8 mouse cellular contexts compared by ENCODE assay signal in the genomic region with DNA sequence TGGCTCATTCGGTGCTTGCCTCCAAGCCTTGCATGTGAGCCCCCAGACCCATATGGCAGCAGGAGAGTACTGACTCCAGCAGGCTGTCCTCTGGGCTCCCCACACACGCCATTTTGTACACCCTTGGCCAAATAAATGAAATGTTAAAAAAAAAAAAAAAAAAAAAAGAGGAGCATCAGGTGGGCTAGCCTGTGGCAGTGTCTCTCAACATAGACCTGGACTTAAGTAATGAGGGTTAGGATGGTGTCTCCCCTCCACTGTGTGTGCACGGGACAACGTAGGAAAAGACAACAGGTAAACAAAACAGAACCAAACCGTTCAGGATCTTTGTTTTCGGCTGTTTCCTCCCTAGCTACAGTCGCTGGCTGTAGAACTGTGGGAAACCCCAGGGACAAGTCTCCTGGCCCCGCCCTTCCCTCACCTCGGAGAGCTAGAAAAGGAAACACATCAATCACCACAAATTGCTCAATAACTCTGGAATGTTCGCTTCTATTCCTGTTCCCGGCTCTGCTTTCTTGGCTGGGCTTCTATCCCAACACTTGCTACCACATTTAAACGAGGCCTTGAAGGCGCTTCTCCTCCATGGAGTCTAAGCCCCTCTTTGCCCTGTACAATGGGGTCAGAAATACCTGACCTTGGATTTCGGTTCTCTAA. TPM values are rescaled to one million over a fixed set of nuclear protein-coding genes. Genes with fewer than 3 reads are reported as not detected.
DNase-seq lines count a peak whose midpoint lies in the region; ATAC-seq and TF ChIP-seq lines count a peak whose summit lies in the region.

No protein-coding gene starts in this region.

- no peaks in the 10 kb centered on the region for H3K9me3 ChIP-seq in forebrain, embryonic 12.5 days
- no peaks in the 10 kb centered on the region for H3K9me3 ChIP-seq in hindbrain, embryonic 10.5 days
- no peaks in the 10 kb centered on the region for H3K9me3 ChIP-seq in limb, embryonic 14.5 days (ENCODE audit: control insufficient read depth, low read length)
- no peaks in the 10 kb centered on the region for H3K9me3 ChIP-seq in midbrain, embryonic 15.5 days

- no peaks in the 10 kb centered on the region for H3K36me3 ChIP-seq in forebrain, embryonic 12.5 days (replicated peaks)
- H3K36me3 ChIP-seq in hindbrain, embryonic 10.5 days = no peaks in the 10 kb centered on the region
- H3K36me3 ChIP-seq in limb, embryonic 14.5 days (ENCODE audit: control insufficient read depth, insufficient read depth, low read length) = 0 out of 2 replicates have a peak, but pooled peaks cover 5% of the 10 kb centered on the region
- no peaks in the 10 kb centered on the region for H3K36me3 ChIP-seq in midbrain, embryonic 15.5 days (replicated peaks)

- TF ChIP-seq POLR2A in limb, embryonic 14.5 days (IDR thresholded peaks at IDR 0.05; ENCODE audit: borderline replicate concordance, extremely low read depth, insufficient read depth, insufficient read length) = no peak

- peak overlapping the region; percentile 59 for H3K27ac ChIP-seq in forebrain, embryonic 12.5 days
- peak overlapping the region; percentile 84 for H3K27ac ChIP-seq in hindbrain, embryonic 10.5 days
- peak overlapping the region; percentile 79 for H3K27ac ChIP-seq in limb, embryonic 14.5 days (replicated peaks; ENCODE audit: low read depth, low read length)
- peak overlapping the region; percentile 43; the same call in 1 of the 2 replicates for H3K27ac ChIP-seq in midbrain, embryonic 15.5 days

- no peak overlapping the region; the same call in 1 of the 2 replicates for H3K4me3 ChIP-seq in forebrain, embryonic 12.5 days (replicated peaks)
- peak overlapping the region; percentile 22 for H3K4me3 ChIP-seq in hindbrain, embryonic 10.5 days
- H3K4me3 ChIP-seq in limb, embryonic 14.5 days (replicated peaks; ENCODE audit: low read length) = peak overlapping the region; percentile 14; the same call in 1 of the 2 replicates
- peak overlapping the region; percentile 4; the same call in 1 of the 2 replicates for H3K4me3 ChIP-seq in midbrain, embryonic 15.5 days

- peak overlapping the region; percentile 34 for H3K4me2 ChIP-seq in forebrain, embryonic 12.5 days
- peak overlapping the region; percentile 39; the same call in 1 of the 2 replicates for H3K4me2 ChIP-seq in limb, embryonic 14.5 days (replicated peaks; ENCODE audit: low read depth, low read length, severe bottlenecking)
- peak overlapping the region; percentile 29 for H3K4me2 ChIP-seq in midbrain, embryonic 15.5 days

- DNase-seq in 3T3-L1 (ENCODE audit: low read depth, low spot score) (peak; percentile 96), R1 (ENCODE audit: low read depth, low spot score) (peak; percentile 91)
- DNase-seq in hindbrain, embryonic 10.5 days (ENCODE audit: low spot score) = no peak
- peak; percentile 85 for DNase-seq in limb, embryonic 14.5 days (ENCODE audit: low spot score)
- no peak for DNase-seq in cerebellum, postnatal 25 days
- no peak for DNase-seq in thymus, postnatal 36 days

- peaks cover 4% of the 10 kb centered on the region for H3K27me3 ChIP-seq in forebrain, embryonic 12.5 days
- peaks cover 5% of the 10 kb centered on the region; the same call in 1 of the 2 replicates for H3K27me3 ChIP-seq in hindbrain, embryonic 10.5 days (ENCODE audit: insufficient read depth, poor library complexity, severe bottlenecking)
- no peaks in the 10 kb centered on the region for H3K27me3 ChIP-seq in limb, embryonic 14.5 days (ENCODE audit: control insufficient read depth, insufficient read depth, low read length)
- H3K27me3 ChIP-seq in midbrain, embryonic 15.5 days (replicated peaks) = no peaks in the 10 kb centered on the region

- ATAC-seq in forebrain, embryonic 12.5 days (ENCODE audit: low FRiP score) = 0 out of 2 replicates have a peak, but pooled peaks have one; percentile 1
- peak; percentile 32; the same call in 1 of the 2 replicates for ATAC-seq in limb, embryonic 14.5 days (ENCODE audit: low FRiP score, low read depth)
- ATAC-seq in midbrain, embryonic 15.5 days (replicated peaks) = no peak

- peaks cover 26% of the 10 kb centered on the region for H3K4me1 ChIP-seq in forebrain, embryonic 12.5 days
- peaks cover 63% of the 10 kb centered on the region for H3K4me1 ChIP-seq in hindbrain, embryonic 10.5 days (replicated peaks)
- H3K4me1 ChIP-seq in limb, embryonic 14.5 days (ENCODE audit: control insufficient read depth, insufficient read depth, low read length) = peaks cover 12% of the 10 kb centered on the region
- H3K4me1 ChIP-seq in midbrain, embryonic 15.5 days = peaks cover 21% of the 10 kb centered on the region

- WGBS in forebrain, embryonic 12.5 days = 71% methylated on average over 14 of the region's 14 CpGs
- 66% methylated on average over 14 of the region's 14 CpGs for WGBS in hindbrain, embryonic 10.5 days
- 42% methylated on average over 14 of the region's 14 CpGs for WGBS in limb, embryonic 14.5 days
- 72% methylated on average over 14 of the region's 14 CpGs for WGBS in midbrain, embryonic 15.5 days

- no peak overlapping the region for H3K9ac ChIP-seq in forebrain, embryonic 12.5 days
- H3K9ac ChIP-seq in limb, embryonic 14.5 days (ENCODE audit: low read depth, low read length, severe bottlenecking) = 0 out of 2 replicates have a peak overlapping the region, but pooled peaks have one; percentile 13
- H3K9ac ChIP-seq in midbrain, embryonic 15.5 days = no peak overlapping the region

RNA-seq across cellular contexts. Expression of a gene that starts 0.7 kb away (rescaled TPM):
- polyA plus RNA-seq in forebrain, embryonic 12.5 days (2016; fragmentation: Nextera tagmentation; extraction: Ambion mirVana) = 1.3 and 1.7 TPM in 2 replicates
- 0.55 and 0.93 TPM in 2 replicates for polyA plus RNA-seq in hindbrain, embryonic 10.5 days (2016; fragmentation: Nextera tagmentation; extraction: Ambion mirVana)
- 0.19 TPM in 1 of 2 replicates, not detected in the other for polyA plus RNA-seq in limb, embryonic 14.5 days (2012; rRNA removed)
- 0.37 and 1.3 TPM in 2 replicates for polyA plus RNA-seq in limb, embryonic 14.5 days (2014; fragmentation: Nextera tagmentation; extraction: Ambion mirVana)
- polyA plus RNA-seq in midbrain, embryonic 15.5 days (2015; fragmentation: Nextera tagmentation; extraction: Ambion mirVana) = 1.1 and 2.1 TPM in 2 replicates

RNA-seq across cellular contexts. Expression of a gene that starts 17.8 kb away (rescaled TPM):
- 40.1 and 40.7 TPM in 2 replicates for polyA plus RNA-seq in forebrain, embryonic 12.5 days (2016; fragmentation: Nextera tagmentation; extraction: Ambion mirVana)
- polyA plus RNA-seq in hindbrain, embryonic 10.5 days (2016; fragmentation: Nextera tagmentation; extraction: Ambion mirVana) = 25.3 and 29.4 TPM in 2 replicates
- polyA plus RNA-seq in limb, embryonic 14.5 days (2012; rRNA removed) = 36.5 and 51.7 TPM in 2 replicates
- polyA plus RNA-seq in limb, embryonic 14.5 days (2014; fragmentation: Nextera tagmentation; extraction: Ambion mirVana) = 11.9 and 15.3 TPM in 2 replicates
- 35.7 and 36.9 TPM in 2 replicates for polyA plus RNA-seq in midbrain, embryonic 15.5 days (2015; fragmentation: Nextera tagmentation; extraction: Ambion mirVana)

RNA-seq across cellular contexts. Expression of a gene that starts 18.4 kb away (rescaled TPM):
- 40.4 and 40.8 TPM in 2 replicates for polyA plus RNA-seq in forebrain, embryonic 12.5 days (2016; fragmentation: Nextera tagmentation; extraction: Ambion mirVana)
- 36.3 and 38.1 TPM in 2 replicates for polyA plus RNA-seq in hindbrain, embryonic 10.5 days (2016; fragmentation: Nextera tagmentation; extraction: Ambion mirVana)
- 211 and 272 TPM in 2 replicates for polyA plus RNA-seq in limb, embryonic 14.5 days (2012; rRNA removed)
- polyA plus RNA-seq in limb, embryonic 14.5 days (2014; fragmentation: Nextera tagmentation; extraction: Ambion mirVana) = 167 and 172 TPM in 2 replicates
- polyA plus RNA-seq in midbrain, embryonic 15.5 days (2015; fragmentation: Nextera tagmentation; extraction: Ambion mirVana) = 52.0 TPM in 2 replicates

RNA-seq across cellular contexts. Expression of a gene that starts 20.3 kb away (rescaled TPM):
- 4.0 and 4.4 TPM in 2 replicates for polyA plus RNA-seq in forebrain, embryonic 12.5 days (2016; fragmentation: Nextera tagmentation; extraction: Ambion mirVana)
- 0.92 and 1.5 TPM in 2 replicates for polyA plus RNA-seq in hindbrain, embryonic 10.5 days (2016; fragmentation: Nextera tagmentation; extraction: Ambion mirVana)
- polyA plus RNA-seq in limb, embryonic 14.5 days (2012; rRNA removed) = 1.8 and 2.7 TPM in 2 replicates
- 2.7 TPM in 2 replicates for polyA plus RNA-seq in limb, embryonic 14.5 days (2014; fragmentation: Nextera tagmentation; extraction: Ambion mirVana)
- 15.0 and 16.7 TPM in 2 replicates for polyA plus RNA-seq in midbrain, embryonic 15.5 days (2015; fragmentation: Nextera tagmentation; extraction: Ambion mirVana)

RNA-seq across cellular contexts. Expression of a gene that starts 24.8 kb away (rescaled TPM):
- 5.8 and 6.2 TPM in 2 replicates for polyA plus RNA-seq in forebrain, embryonic 12.5 days (2016; fragmentation: Nextera tagmentation; extraction: Ambion mirVana)
- 5.4 and 5.5 TPM in 2 replicates for polyA plus RNA-seq in hindbrain, embryonic 10.5 days (2016; fragmentation: Nextera tagmentation; extraction: Ambion mirVana)
- 84.2 and 99.6 TPM in 2 replicates for polyA plus RNA-seq in limb, embryonic 14.5 days (2012; rRNA removed)
- 8.9 and 10.4 TPM in 2 replicates for polyA plus RNA-seq in limb, embryonic 14.5 days (2014; fragmentation: Nextera tagmentation; extraction: Ambion mirVana)
- 3.9 and 4.5 TPM in 2 replicates for polyA plus RNA-seq in midbrain, embryonic 15.5 days (2015; fragmentation: Nextera tagmentation; extraction: Ambion mirVana)

Comparison
In these comparisons a context has a peak if more than half of its experiments do, and no peak if none do; other contexts are left out.
1. DNase-seq: peak in 3T3-L1 (single experiment), R1 (single experiment) and limb, embryonic 14.5 days (single experiment); none in hindbrain, embryonic 10.5 days (single experiment), cerebellum, postnatal 25 days (0 of 2) and thymus, postnatal 36 days (0 of 2).
2. Peak in every context shown above with its lines, with median percentiles within 50 percentile points of each other: H3K27ac ChIP-seq and H3K4me2 ChIP-seq.